Mouse (Mus musculus) stomach, postnatal 0 days (tissue): Measurements from ENCODE around the gene Il22.
"Not testable (repeated sequence)": the region's sequence is repeated elsewhere in the genome, so short reads cannot be mapped to it uniquely, and the experiment has no call there.

Source experiments
- CTCF ChIP-seq: IDR thresholded peaks from 2 replicates; pipeline ENCODE4 v1.5.1; 2016; ENCODE audit warnings: antibody characterized with exemption, low read depth, mild to moderate bottlenecking, moderate library complexity
- EP300 ChIP-seq: optimal IDR thresholded peaks from 2 replicates; pipeline ENCODE3; 2016; ENCODE audit warnings: antibody characterized with exemption

- TF ChIP-seq CTCF, EP300: not testable (repeated sequence)
These were observed 53.6 kb downstream of the Il22 start, which contains the start of gene Gm32802 for GRCm38 (mm10) chr10:118258388-118258787.
